Mouse (Mus musculus): ENCODE data around the gene Afap1l2.

DNA sequence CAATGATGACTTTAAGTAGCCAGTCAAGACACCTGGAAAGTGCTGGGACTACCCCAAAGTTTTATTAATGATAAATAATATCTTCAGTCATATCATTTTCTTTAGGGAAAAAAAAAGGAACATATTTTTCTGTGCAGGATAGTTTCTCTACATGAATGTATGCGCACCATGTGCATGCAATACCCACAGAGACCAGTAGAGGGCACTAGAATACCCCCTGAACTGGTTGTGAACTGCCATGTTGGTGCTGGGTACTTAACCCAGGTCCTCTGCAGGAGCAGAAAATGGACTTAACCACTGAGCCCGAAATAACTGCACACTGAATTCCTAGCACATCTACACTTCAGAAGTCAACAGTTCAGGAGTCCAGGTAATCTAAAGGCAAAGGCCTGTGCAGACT is 49.5 kb upstream of the Afap1l2 start:
- TF ChIP-seq POLR2A (IDR thresholded peaks at IDR 0.05; ENCODE audit: insufficient read length, low read depth) = no peak
- TF ChIP-seq E2F4 (IDR thresholded peaks at IDR 0.05; ENCODE audit: insufficient read depth) = no peak
- TF ChIP-seq MAX (IDR thresholded peaks at IDR 0.05; ENCODE audit: low read depth) = no peak
- no peak for TF ChIP-seq MYOG (IDR thresholded peaks at IDR 0.05; ENCODE audit: control insufficient read depth in 1 of 3, insufficient read depth in 1 of 3, insufficient read length in 2 of 3, low read depth in 2 of 3)
- no peak for TF ChIP-seq POLR2AphosphoS2 (IDR thresholded peaks at IDR 0.05; ENCODE audit: insufficient read length, low read depth)
- no peak for TF ChIP-seq TCF12 (IDR thresholded peaks at IDR 0.05; ENCODE audit: insufficient read depth, poor library complexity, severe bottlenecking)
- TF ChIP-seq MYOD1 (IDR thresholded peaks at IDR 0.05; ENCODE audit: control insufficient read depth in 1 of 3, insufficient read length in 2 of 3, low read depth in 2 of 3) = no peak
- TF ChIP-seq USF1 (IDR thresholded peaks at IDR 0.05; ENCODE audit: low read depth) = no peak
- no peak for TF ChIP-seq SRF (IDR thresholded peaks at IDR 0.05; ENCODE audit: control insufficient read depth, insufficient read length, low read depth)
